Mouse (Mus musculus) brain, embryonic 14.5 days (tissue): ENCODE measurements at regions not wholly inside any gene's neighbourhood (a gene's known extent, or its start where the extent isn't known, plus 50 kb on each side); places are given as distances from the start of the nearest gene placed in this dataset.
A peak's percentile ranks its signal among the peaks of the same experiment; 100 is the strongest.

ENCODE experiments used
- DNase-seq: peaks from one replicate; pipeline ENCODE4 v3.0.0-alpha.2; 2011; ENCODE audit warnings: low read depth
- CTCF ChIP-seq: fragments of 200-500 bp; IDR thresholded peaks from 2 replicates; pipeline ENCODE4 v1.5.1; 2012; ENCODE audit warnings: inconsistent platforms, mild to moderate bottlenecking, moderate library complexity, borderline replicate concordance; ENCODE audit not compliant: insufficient read depth, insufficient read length; ENCODE audit errors: extremely low read depth

GRCm38 (mm10) chr5:47608318-47608717, 374.6 kb upstream of the Slit2 start:
- peak; percentile 36 for DNase-seq
- TF ChIP-seq CTCF = no peak
